Mouse (Mus musculus) bone marrow macrophage, adult 2 months (primary cell): ENCODE data around the gene Foxa1.

Experiments used
- CTCF ChIP-seq: IDR thresholded peaks from 2 replicates; pipeline ENCODE4 v1.5.1; 2012; ENCODE audit warnings: low read depth, mild to moderate bottlenecking, low read length, moderate library complexity
- POLR2A ChIP-seq: IDR thresholded peaks from 2 replicates; pipeline ENCODE4 v1.6.1; 2012; ENCODE audit warnings: mild to moderate bottlenecking, low read depth, low read length, borderline replicate concordance

- no peak for TF ChIP-seq POLR2A
- TF ChIP-seq CTCF, result no peak
Observed at GRCm38 (mm10) chr12:57508938-57509337, 37.8 kb downstream of the Foxa1 start.
